Comparison of ENCODE assay signal across 19 mouse cellular contexts in the genomic region with DNA sequence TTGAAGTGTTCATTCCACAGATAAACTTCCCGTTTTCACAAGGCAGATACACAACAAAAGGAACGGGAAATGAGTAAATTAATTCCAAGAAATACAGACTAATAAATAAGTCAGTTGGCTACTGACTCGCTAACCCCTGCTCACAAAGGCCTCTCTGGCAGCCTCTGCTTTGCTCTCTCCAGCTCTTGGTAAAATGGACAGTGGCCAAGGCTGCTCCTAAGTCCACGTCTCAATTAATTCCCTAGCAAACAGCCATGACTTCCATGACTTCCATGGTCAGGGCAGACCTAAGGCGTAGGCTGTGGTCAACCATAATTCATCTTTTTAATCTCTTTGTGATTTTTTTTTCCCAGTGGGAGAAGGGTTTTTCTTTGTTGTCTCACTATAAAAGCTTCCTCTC. TPM values are rescaled to one million over a fixed set of nuclear protein-coding genes. Genes with fewer than 3 reads are reported as not detected.
DNase-seq lines count a peak whose midpoint lies in the region; ATAC-seq and TF ChIP-seq lines count a peak whose summit lies in the region.
"Had no signal": no experiment of that assay in that cellular context is flagged by ENCODE, and none has a peak within 500 bp of the region (broad histone marks: within the 10 kb centered on the region; RNA-seq: fewer than 3 reads in every experiment).

No protein-coding gene starts in this region.

- no peaks in the 10 kb centered on the region for H3K4me1 ChIP-seq in kidney, embryonic 14.5 days (ENCODE audit: control insufficient read depth, insufficient read depth, low read length)
- no peaks in the 10 kb centered on the region for H3K4me1 ChIP-seq in kidney, postnatal 0 days (replicated peaks; ENCODE audit: insufficient read depth, low read length)
- H3K4me1 ChIP-seq: heart, embryonic 13.5 days; limb, embryonic 10.5 days; midbrain, embryonic 12.5 days had no signal

- H3K4me3 ChIP-seq in kidney, embryonic 14.5 days (ENCODE audit: low read length), result no peak overlapping the region
- no peak overlapping the region for H3K4me3 ChIP-seq in kidney, postnatal 0 days (replicated peaks; ENCODE audit: low read depth, low read length)
- H3K4me3 ChIP-seq: heart, embryonic 13.5 days; layer of hippocampus, adult 2 months; limb, embryonic 10.5 days; midbrain, embryonic 12.5 days had no signal

- no peaks in the 10 kb centered on the region for H3K9me3 ChIP-seq in kidney, embryonic 14.5 days (ENCODE audit: control insufficient read depth, low read length)
- H3K9me3 ChIP-seq in kidney, postnatal 0 days (replicated peaks; ENCODE audit: low read length), result no peaks in the 10 kb centered on the region
- H3K9me3 ChIP-seq: heart, embryonic 13.5 days; limb, embryonic 10.5 days; midbrain, embryonic 12.5 days had no signal

- no peak for TF ChIP-seq CTCF in kidney, postnatal 0 days (IDR thresholded peaks at IDR 0.05; ENCODE audit: low read depth)

- peak; percentile 39 to 42 for DNase-seq in cerebellum, postnatal 14 days
- no peak for DNase-seq in cerebellum, adult 11-12 months
- DNase-seq in kidney, adult 9 months, result peak; percentile 11
- peak; percentile 44 for DNase-seq in 3T3-L1 (ENCODE audit: low read depth, low spot score)
- DNase-seq in kidney, postnatal 0 days (ENCODE audit: low spot score), result peak; percentile 75
- no peak for DNase-seq in urinary bladder, postnatal 14 days (ENCODE audit: low spot score)
- DNase-seq: cerebellum, adult 9-10 months; gastrocnemius, postnatal 14 days; lung, adult 2 months; lung, postnatal 36 days had no signal

- no peaks in the 10 kb centered on the region for H3K27me3 ChIP-seq in kidney, embryonic 14.5 days (ENCODE audit: control insufficient read depth, insufficient read depth, low read length)
- no peaks in the 10 kb centered on the region for H3K27me3 ChIP-seq in kidney, postnatal 0 days (ENCODE audit: insufficient read depth, low read length)
- H3K27me3 ChIP-seq: heart, embryonic 13.5 days; midbrain, embryonic 12.5 days had no signal

- no peaks in the 10 kb centered on the region for H3K36me3 ChIP-seq in kidney, embryonic 14.5 days (ENCODE audit: control insufficient read depth, insufficient read depth, low read length)
- H3K36me3 ChIP-seq in kidney, postnatal 0 days (ENCODE audit: insufficient read depth, low read length), result no peaks in the 10 kb centered on the region
- H3K36me3 ChIP-seq: heart, embryonic 13.5 days; limb, embryonic 10.5 days; midbrain, embryonic 12.5 days had no signal

- no peak for ATAC-seq in kidney, embryonic 14.5 days (ENCODE audit: low FRiP score, low TSS enrichment)
- ATAC-seq in kidney, postnatal 0 days (replicated peaks; ENCODE audit: low FRiP score, low read depth), result no peak; the same call in 1 of the 2 replicates
- ATAC-seq in CD4-positive, CD25-positive, alpha-beta regulatory T cell, adult 4 months, result no peak

- H3K9ac ChIP-seq in kidney, embryonic 14.5 days (ENCODE audit: low read depth, low read length), result no peak overlapping the region
- no peak overlapping the region for H3K9ac ChIP-seq in kidney, postnatal 0 days (ENCODE audit: low read depth, low read length)
- H3K9ac ChIP-seq: heart, embryonic 13.5 days; midbrain, embryonic 12.5 days had no signal

- 54% methylated on average over 5 of the region's 5 CpGs for WGBS in kidney, embryonic 14.5 days
- 35% methylated on average over 5 of the region's 5 CpGs for WGBS in kidney, postnatal 0 days

- H3K4me2 ChIP-seq in kidney, embryonic 14.5 days (replicated peaks; ENCODE audit: low read depth, low read length), result no peak overlapping the region
- no peak overlapping the region for H3K4me2 ChIP-seq in kidney, postnatal 0 days (ENCODE audit: low read length)
- H3K4me2 ChIP-seq: heart, embryonic 13.5 days; liver, embryonic 11.5 days; midbrain, embryonic 12.5 days had no signal

- no peak overlapping the region for H3K27ac ChIP-seq in kidney, embryonic 14.5 days (ENCODE audit: low read depth, low read length)
- peak overlapping the region; percentile 44; the same call in 1 of the 2 replicates for H3K27ac ChIP-seq in kidney, postnatal 0 days
- H3K27ac ChIP-seq: heart, embryonic 13.5 days; layer of hippocampus, adult 2 months; limb, embryonic 10.5 days; midbrain, embryonic 12.5 days had no signal

RNA-seq across cellular contexts. Expression of gene Fam71f2, which starts 8.6 kb away (rescaled TPM):
- polyA plus RNA-seq in kidney, embryonic 14.5 days (2014; fragmentation: Nextera tagmentation; extraction: Ambion mirVana), result 0.27 TPM in 1 of 2 replicates, not detected in the other
- polyA plus RNA-seq in kidney, postnatal 0 days (2015; fragmentation: Nextera tagmentation; extraction: Ambion mirVana), result 0.29 and 0.60 TPM in 2 replicates
- under 1 TPM in 1 of 2 experiments, not detected in 1; 0.44 TPM for polyA plus RNA-seq in CD4-positive, CD25-positive, alpha-beta regulatory T cell, adult 4 months (2017; shearing (Covaris generic))
- polyA plus RNA-seq: heart, embryonic 13.5 days had no signal

RNA-seq across cellular contexts. Expression of gene Hilpda, which starts 15.7 kb away (rescaled TPM):
- 32.1 and 43.2 TPM in 2 replicates for polyA plus RNA-seq in kidney, embryonic 14.5 days (2014; fragmentation: Nextera tagmentation; extraction: Ambion mirVana)
- polyA plus RNA-seq in kidney, postnatal 0 days (2015; fragmentation: Nextera tagmentation; extraction: Ambion mirVana), result 32.8 and 34.2 TPM in 2 replicates
- 10 to 100 TPM; 32.4 to 37.1 TPM for polyA plus RNA-seq in CD4-positive, CD25-positive, alpha-beta regulatory T cell, adult 4 months (2017; shearing (Covaris generic))

RNA-seq across cellular contexts. Expression of gene Fam71f1, which starts 31.0 kb away (rescaled TPM):
- polyA plus RNA-seq in kidney, embryonic 14.5 days (2014; fragmentation: Nextera tagmentation; extraction: Ambion mirVana), result 0.19 TPM in 1 of 2 replicates, not detected in the other
- not detected in 2 replicates for polyA plus RNA-seq in kidney, postnatal 0 days (2015; fragmentation: Nextera tagmentation; extraction: Ambion mirVana)
- not detected for polyA plus RNA-seq in CD4-positive, CD25-positive, alpha-beta regulatory T cell, adult 4 months (2017; shearing (Covaris generic))
- polyA plus RNA-seq: limb, embryonic 10.5 days; lung, adult 2 months; midbrain, embryonic 12.5 days; stomach, embryonic 16.5 days; thymus, postnatal 0 days had no signal

RNA-seq across cellular contexts. Expression of gene Calu, which starts 59.9 kb away (rescaled TPM):
- polyA plus RNA-seq in kidney, embryonic 14.5 days (2014; fragmentation: Nextera tagmentation; extraction: Ambion mirVana), result 195 and 382 TPM in 2 replicates
- polyA plus RNA-seq in kidney, postnatal 0 days (2015; fragmentation: Nextera tagmentation; extraction: Ambion mirVana), result 271 and 306 TPM in 2 replicates
- polyA plus RNA-seq in CD4-positive, CD25-positive, alpha-beta regulatory T cell, adult 4 months (2017; shearing (Covaris generic)), result 10 to 100 TPM; 57.9 to 68.6 TPM

Comparison
In these comparisons a context has a peak if more than half of its experiments do, and no peak if none do; other contexts are left out.
1. DNase-seq: peak in cerebellum, postnatal 14 days (2 of 2), kidney, adult 9 months (single experiment), 3T3-L1 (single experiment) and kidney, postnatal 0 days (single experiment); none in cerebellum, adult 11-12 months (single experiment) and urinary bladder, postnatal 14 days (single experiment).